Mouse (Mus musculus): ENCODE measurements around the gene Ptms.

Gene Ptms

DNA sequence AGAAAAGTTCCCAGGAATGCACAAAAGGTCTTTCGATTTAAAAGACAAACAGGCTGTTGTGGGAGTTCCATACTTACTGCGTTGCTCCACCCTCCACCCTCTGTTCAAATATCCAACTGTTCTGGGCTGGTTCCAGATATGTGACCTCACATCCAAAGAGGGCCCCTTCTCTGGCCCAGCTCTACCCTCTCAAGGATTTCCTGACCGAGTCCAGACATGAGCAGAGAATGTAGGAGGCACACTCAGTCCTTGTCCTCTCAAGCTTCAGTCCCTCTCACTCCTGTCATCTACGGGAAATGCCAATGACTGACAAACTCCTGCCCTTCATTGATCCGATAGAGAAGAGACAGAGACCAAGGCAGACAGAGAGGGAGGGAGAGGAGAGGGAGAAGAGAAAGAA is 6.0 kb upstream of the Ptms start:
- DNase-seq: peak; percentile 89

DNA sequence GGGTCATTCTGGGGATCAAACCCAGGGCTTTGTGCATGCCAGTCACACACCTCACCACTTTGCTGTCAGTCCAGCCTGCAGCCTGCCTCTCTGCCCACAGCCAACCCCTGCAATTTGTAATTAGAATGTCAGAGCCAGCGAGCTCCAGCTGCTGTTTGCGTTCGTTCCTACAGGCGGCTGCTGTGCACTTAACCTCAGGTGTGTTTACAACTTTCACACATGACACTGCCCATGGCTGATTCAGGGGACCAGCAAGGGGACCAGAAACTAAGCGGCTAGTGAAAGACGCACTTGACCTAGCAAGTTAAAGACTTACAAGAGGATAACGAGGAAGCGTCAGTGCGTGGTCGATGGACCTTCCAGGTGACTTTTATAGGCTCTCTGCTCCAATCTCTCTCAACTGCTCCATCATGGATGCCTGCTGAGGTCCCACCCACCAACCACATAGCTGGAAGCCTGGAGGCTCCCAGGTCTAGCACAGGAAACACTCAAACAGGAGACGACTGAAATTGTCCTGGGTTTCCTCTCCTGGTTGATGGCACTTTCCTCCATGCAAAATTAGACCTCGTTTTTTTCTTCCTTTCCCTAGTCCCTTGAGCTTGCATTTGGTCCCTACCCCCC is 5.4 kb upstream of the Ptms start:
- DNase-seq: peak; percentile 60

DNA sequence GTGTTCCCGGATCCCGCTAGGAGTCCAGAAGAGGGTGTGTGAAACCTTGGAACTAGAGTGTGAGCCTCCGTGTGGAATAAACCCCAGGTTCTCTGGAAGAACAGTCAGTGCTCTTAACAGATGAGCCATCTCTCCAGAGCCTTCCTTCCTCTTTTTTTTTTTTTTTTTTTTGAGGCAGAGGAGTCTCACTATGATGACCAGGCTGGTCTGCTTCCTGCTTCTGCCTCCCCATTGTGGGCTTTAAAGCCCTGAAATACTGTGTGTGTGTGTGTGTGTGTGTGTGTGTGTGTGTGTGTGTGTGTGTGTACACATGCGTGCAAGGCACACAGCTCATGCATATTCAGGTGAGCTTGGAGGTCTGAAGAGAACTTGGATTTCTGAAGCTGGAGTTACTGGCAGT is 1.6 kb upstream of the Ptms start:
- peak; percentile 34 for DNase-seq

DNA sequence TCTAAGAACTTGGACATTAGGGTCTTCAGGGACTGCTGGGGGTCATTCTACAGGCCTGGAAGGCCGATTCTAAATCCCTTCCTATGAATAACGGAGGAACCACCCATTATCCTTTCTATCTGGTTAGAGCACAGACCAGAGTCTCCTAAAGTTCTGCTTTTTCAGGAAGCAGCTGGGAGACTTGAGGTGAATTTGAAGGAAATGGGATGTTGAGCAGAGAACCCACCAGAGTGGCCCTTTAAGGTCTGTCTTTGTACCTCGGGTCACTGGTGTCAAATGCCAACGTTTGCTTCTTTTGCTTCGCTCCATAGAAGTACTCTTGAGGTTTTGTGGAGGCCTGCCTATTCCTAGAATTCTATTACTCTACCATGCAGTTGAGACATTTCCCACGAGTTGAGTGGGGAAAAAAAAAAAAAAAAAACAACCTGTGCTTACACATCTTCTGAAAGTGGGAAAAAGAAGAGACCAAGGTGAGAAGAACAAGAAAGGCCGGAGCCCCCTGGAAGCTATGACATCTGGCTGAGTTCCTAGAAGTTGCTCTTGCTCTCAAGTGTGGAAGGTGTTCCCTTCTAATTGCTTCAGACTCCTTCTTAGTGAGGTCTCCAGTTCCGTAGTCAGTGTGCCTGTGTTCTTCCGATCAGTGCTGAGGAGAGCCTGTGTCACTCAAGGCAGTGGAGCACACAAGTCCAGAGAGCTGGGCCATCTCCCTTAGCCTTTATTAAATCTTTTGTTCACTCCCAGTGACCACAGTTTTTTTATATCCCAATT is 599 bp upstream of the Ptms start:
- peak; percentile 52 for DNase-seq

DNA sequence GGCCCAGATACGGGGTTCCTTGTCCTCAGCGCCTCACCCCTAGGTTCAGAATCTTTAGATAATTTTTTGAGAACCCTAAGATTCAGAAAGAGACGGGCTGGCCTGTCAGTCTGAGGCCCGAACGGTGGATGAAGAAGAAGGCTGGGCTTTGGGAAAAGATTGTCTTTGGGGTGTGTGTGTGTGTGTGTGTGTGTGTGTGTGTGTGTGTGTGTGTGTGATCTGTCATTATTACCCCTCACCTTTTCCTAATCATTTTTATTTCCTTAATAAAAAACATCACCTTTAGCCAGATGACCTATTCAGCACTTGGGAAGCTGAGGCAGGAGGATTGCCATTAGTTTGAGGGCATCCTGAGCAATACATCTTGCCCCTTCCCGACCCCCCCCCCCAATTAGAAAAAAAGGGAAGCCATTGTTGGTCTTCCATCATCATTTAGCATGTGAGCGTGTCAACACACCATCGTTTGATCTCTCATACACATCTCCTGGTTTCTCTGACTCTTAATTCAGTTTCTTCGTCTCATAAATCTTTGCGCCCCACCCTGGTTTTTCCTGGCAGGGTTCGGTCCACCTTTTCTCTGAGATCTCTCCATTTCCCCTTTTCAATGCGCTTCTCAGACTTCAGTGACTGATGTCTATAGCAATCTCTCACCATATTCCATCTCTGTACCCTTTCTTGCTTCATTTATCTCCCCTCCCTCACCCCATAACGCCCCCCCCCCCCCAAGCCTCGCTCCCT is 844 bp downstream of the Ptms start:
- DNase-seq: peak; percentile 33

DNA sequence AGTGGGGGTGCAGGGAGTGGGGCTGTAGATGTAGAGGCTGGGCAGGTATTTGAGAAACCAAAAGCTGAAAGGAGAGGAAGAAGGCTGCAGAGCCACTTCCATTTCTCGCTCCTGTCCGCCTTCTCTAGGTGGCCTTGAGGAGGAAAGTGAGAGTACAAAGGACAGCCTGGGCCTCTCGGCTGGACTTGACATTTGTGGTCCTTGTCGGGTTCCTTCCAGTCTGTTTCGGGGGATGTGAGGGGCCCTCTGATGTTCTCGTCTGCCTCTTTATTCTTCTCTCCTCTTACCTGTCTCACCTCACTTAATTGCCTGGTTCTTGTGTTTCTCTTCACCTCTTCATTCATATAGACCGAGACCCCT is 1.6 kb downstream of the Ptms start:
- DNase-seq: no peak

DNA sequence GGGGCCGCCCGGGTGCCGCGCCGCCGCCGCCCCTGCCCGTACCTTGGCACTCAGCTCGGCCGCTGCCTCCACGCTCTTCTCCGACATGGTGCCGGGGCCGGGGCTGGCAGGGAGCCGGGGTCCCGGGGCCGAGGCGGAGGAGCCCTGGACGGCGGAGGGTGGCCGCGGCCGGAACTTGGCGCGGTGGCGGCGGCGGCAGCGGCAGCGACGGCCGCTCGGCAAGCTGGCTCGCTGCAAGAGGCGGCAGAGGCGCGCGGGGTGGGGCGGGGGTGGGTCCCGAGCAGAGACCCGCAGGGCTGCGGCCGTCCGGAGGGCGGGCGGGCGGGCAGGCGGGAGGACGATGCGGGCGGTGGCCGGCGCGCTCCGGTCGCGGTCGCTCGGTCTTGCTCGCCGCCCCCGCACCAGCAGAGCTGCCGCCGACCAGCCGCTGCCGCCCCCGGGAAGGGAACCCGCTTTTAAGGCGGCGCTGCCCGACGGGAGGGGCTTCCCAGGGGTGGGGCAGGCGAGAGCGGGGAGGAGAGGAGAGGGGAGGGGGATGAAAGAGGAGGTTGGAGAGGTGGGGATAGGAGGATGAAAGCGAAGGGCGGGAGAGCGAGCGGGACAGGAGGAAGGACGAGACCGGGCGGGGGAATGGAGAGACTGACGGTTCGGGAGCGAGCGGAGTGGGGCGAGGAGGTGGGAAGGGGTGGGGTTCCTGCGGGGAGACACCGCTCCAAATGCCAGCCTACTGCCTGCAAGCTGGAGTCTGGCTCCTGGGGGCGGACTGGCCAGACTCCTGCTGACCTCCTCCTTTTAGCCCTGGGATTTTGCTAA is 2.2 kb downstream of the Ptms start:
- peak; percentile 95 for DNase-seq

DNA sequence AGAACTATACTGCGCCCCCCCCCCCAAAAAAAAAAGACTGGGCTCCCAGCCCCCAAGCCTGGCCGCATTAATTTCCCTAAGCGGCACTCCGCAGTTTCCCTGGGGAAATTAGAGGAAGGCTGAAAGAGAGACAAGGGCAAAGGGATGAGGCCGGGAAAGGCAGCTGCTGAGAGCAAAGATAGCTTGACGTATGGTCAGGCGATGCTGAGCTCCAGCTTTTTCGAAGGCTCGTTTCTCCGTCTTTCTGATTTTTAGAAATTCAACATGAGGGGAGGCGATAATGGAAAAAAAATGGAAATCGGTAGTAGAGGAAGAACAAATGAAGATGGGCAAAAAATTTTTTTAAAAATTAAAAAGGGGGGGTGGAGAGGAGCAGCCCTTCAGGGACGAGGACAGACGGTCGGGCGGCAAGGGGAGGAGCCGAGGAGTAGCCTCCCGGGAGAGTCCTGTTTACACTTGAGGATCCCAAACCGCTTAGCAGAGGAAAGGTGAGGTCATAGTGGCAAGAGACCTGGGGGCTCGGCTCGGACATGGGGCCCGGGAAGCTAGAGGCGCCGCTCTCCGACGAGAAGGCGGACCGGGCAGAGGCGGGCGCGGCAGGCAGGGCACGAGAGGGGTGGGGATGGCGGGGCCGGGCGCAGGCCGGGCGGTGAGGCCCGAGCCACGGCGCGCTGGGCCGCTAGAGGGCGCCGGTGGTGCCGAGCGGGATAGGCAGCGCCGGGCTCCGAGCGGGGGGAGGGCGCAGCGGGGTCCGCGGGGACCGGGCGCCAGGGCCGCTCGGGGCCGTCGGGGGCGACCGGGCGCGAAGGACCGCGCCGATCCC is 3.0 kb downstream of the Ptms start:
- DNase-seq: peak; percentile 93

DNA sequence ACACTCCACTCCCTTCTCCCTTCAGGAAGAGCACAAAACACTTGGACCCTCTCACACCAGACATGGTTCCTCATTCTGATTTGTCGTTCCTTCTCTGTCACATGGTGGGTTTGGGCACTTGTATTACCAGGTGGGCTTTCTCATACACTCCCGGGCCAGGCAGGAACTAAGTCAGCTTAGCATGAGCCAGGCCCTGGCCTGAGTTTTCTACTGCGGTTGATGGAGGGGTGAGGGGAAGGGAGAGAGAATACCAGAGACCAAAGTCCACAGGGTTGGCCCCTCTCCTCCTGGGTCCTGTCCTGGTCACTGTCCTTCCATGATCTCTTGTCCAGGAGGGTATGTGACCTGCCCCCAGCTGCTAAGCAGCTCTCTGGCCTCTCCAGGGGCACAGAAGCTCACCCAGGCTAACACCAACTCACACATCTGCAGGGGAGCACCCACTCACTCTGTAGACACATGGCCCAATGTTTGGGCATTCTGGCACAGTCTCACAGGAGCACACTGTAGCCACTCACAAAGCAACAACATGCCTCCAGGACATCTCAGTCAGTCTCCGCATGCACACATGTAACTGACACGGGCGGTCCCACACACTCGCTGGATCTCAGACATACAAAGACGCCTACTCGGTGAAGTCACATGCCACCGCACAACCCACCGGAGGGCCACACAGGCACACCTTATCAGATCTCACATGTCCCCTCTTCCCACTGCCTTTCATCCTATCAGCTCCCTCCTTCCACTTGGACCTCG is 3.8 kb downstream of the Ptms start:
- peak; percentile 44 for DNase-seq

DNA sequence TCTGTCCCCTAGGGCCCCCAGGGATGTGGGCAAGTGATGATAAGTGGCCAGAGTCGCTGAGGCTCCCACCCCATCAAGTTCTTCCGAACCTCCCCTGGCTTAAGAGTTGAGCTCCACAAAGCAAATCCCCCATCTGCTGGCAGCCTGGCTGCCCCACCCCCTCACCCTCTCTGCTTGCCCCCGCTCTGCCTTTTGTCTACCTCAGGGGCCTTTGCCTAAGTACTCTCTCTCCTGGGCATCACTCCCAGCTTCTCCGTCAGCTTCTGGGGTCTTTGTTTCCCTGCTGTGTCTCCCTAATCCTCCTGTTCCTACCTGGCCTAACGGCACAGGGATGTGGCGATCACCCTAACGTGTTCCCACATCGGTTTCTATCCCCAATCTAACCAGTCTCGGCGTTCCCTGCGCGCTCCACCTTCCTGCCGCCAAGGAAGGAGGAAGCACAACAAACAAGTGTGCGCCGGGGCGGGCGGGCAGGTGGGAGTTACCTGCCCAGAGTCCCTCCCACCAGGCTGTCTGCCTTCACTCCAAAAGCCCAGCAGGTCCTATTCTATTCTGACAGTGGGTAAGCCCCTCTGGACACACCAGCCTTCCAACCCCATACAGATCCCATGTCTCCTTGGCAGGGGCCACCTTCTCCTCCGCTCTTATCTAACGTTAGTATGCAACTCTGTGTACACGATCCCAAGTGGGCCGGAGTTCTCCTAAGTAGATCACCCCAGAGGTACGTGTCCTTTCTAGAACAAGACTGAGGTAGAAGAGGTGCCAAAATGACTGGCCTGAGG is 4.6 kb downstream of the Ptms start:
- peak; percentile 68 for DNase-seq

DNA sequence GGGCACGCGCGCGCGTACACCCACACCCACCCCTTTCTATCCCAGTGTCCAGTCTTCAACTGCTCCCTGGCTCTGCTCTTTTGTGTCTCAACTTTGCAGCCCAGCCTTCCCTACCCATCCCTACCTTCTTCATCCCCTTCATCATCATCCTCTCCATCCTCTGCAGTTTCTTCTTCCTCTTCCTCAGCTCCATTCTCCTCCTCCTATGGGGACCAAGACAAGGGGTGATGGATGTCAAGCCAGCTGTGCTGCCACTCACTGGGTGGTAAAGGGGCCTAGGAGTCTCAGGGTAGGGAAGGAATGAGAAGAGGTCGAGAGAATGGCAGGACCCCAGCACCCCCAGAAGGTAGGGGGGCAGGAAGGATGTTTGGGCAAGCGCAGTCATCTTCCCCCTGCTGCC is 5.4 kb downstream of the Ptms start:
- no peak for DNase-seq

DNA sequence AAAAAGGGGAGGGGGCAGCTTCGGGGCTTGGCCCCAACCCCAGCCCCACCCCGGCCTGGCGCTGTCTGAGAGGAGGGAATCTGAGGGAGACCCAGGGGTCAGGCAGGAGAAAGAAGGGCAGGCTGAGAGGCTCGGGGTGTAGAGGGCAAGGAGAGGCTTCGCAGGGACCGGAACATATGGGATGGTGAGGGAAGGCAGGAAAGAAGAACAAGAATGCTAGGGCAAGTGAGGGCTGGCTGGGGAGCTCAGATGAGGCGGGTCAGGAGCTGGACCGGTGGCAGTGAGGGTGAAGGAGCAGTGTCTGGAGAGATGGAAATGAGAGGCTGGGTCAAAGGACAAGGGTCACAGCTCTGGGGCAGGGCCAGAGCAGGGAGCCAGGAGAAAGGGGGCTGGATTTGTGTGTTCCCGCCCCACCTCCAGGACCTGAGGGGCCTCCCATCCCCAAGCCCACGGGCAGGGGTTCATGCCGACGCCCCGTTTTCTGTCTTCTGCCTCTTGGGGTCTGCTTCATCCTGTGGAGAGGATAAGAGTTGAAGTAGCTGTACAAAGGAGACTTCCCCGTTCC is 6.1 kb downstream of the Ptms start:
- no peak for DNase-seq

DNA sequence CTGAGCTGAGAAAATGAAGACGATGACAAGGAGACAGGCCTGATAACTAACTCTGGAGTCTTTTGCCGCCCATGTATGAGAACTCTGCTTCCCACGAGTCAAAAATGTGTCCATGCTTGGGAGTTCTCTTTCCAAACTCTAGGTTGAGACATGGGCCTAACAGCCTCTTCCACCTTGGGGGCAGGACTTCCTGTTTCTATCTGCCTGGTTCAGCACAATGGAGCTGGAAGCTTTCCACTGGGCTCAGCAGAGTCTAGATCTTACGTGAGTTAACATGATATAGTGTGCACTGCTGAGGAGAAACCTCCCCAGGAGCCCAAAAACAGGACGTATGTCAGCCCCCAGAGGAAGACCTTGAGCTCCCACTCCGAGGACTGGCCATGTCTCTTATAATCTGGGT is 6.7 kb downstream of the Ptms start:
- DNase-seq: peak; percentile 39

DNA sequence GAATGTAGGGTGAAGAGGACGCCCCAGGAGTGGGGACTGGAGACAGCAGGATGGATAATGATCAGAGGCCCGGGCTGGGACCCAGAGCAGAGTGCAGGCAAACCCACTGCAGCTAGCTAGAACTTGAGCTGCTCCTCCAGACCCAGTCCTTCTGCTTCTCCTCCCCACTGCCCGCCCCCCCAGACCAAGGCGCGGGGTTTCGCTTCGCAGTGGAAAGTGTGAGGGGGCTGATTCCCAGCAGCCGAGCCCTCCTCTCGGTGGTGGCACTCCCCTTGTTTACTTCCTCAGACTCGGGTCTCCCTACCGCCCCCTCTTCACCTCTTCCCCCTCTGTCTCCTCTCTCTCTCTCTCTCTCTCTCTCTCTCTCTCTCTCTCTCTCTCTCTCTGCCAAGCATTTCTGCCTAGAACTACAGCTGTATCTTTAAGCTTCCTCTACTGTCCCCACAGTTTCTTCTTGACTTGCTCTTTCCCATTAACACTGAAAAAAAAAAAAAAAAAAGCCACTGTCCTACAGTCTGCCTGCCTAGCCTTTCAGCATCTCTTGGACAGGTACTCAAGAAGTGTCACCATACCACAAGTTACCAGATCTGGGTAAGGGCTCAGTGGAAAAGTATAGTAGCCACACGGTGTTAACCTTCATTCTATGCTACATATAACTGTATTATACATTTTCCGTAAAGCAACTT is 8.2 kb downstream of the Ptms start, which contains the start of gene Lag3:
Lag3 (minus strand) TSS at position 173 of the 686 bp plus-strand sequence.
- no peak for DNase-seq

DNA sequence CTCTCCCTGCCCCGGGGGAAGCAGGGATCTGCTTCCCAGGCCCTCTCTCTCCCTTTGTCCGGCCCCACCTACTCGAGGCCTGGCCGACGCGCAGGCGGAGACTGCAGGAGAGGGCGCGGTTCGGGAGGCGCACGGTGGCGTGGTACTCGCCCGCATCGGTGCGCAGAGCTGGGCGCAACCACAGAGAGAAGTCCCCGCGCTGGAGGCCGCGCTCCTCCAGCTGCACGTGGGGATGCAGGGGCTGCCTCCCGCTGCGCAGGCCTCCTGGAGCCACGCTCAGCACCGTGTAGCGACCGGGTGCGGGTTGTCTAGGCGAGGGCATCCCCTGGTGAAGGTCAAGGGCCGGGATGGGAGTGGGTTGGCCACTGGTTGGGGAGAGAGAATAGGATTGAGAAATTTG is 9.9 kb downstream of the Ptms start:
- DNase-seq: no peak

DNA sequence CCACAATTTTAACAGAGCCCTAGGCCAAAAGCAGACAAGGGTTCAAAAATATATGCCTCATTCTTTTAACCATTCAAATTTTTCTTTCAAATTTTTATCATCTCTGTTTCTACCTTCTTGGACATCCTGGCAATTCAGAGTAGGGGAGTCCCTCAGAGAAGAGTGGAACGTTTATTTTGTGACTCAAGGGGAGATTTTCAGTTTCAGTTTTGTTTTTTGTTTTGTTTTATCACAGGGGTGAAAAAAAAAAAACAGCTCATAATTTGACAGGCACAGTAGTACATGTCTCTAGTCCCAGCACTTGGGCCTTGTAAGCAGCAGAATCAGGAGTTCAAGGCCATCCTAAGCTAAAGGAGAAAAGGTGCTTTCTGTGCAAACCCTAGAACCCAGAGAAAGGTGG is 12.1 kb downstream of the Ptms start:
- DNase-seq: no peak

DNA sequence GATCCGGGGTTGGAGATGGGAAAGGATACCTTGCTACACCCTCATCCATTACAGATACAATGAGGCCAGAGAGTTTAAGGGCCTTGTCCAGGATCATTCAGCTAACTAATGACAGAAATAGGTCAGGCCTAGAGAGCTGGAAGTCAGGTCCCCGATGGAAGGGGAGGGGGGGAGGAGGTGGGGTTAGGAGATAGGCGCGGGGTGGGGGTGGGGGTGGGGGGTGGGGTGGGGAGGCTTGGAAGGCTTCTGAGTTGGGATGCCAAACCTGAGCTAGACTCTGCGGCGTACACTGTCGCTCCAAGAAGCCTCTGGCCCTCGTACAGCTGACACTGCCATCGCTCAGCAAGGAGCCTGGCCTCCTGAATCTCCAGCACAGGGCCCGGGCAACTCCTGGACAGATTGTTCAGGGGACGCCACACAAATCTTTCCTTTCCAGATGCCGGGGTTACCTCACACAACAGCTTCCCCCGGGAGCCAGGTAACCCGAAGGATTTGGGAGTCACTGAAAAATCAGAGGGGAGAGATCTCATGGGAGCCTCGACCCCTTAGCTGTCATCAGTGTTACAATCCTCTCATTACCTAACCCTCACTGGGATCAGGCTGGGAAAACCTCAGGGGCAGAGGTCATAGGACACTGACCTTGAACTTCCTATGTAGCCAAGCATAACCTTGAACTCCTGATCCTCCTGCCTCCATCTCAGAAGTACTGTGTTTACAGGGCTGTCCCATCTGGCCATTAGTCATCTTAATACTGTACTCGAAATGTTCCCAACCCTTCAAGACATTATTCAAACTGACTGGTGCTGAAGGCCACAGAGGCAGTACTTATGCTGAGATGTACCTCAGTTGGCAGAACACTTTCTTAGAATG is 14.7 kb downstream of the Ptms start:
- DNase-seq: no peak

DNA sequence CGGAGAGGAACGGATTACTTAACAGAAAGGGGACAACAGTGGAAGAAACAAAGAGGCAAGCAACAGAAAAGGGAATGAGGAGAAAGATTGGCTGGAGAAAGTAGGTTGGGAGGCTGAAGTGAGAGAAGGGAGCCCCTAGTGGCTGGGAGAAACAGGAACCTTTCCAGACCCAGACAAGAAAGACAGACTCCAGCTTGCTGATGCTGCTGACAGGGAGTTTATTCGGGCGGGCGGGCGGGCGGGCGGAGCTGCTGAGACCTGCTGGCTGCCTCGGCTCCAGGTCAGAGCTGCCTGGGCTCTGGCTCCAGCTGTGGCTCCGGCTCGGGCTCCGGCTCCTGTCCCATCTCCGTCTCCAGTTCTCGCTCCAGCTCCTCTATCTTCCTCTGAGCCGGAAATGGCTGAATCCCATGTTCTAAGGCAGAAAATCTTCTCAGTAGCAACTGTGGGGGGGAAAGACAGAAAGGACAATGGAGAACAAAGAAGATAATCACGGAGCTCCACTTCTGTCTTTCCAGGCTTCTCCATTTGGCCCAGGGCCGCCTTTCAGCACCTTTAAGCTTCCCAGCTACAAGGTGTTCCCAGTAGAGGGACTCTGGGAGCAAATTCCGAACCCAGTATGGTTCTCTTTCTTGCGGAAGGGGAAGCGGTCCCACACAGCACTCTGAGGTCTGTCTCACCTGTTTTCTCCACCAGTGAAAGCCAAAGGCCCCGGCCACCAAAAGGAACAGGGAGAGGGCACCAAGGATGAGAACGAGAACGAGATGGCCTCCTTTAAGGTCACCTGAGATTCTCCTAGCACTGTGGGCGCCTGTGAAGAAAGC is 15.5 kb downstream of the Ptms start:
- peak; percentile 87 for DNase-seq
